Mouse (Mus musculus): ENCODE data around the gene Prpf6.

The Prpf6 gene

DNA sequence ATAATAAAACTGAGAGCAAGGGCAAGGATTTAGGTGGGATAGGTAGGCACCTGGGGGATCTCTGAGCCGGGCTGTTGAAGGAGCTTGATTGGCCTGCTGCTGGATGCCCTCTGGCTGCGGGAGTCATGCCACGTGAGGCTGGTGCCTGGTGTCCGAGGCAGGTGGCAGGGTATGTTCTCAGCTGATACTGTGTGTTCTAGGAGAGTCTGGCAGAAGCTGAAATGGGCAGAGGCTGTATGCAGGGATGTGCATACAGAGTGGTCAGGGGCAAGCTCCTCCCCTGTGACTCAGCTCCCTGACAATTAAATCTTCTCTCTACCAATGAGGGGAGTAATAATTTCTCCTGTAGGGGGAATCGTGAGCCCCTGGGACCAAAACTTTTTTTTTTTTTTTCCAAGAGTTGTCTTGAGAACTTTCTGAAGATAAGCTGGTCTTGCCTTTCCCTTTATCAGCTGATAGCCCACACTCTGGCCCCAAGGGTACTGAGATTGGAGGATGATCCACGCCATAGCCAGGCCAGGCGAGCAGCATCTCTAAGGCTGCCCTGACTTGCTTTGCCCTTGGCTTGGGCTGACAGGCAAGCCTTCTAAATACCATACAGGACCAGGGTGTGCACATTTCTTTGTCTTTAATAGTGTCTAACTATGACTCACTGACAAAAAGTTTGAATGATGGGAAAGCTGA lies 5.9 kb downstream of the Prpf6 start:
- ATAC-seq (ENCODE audit: low TSS enrichment) = no peak

- peak; percentile 38 for ATAC-seq (ENCODE audit: low TSS enrichment)
Observed at GRCm38 (mm10) chr2:181598454-181599351, 7.0 kb downstream of the Prpf6 start, which contains the start of gene Samd10. Gene Samd10, minus strand, starts transcription at chr2:181599212.

DNA sequence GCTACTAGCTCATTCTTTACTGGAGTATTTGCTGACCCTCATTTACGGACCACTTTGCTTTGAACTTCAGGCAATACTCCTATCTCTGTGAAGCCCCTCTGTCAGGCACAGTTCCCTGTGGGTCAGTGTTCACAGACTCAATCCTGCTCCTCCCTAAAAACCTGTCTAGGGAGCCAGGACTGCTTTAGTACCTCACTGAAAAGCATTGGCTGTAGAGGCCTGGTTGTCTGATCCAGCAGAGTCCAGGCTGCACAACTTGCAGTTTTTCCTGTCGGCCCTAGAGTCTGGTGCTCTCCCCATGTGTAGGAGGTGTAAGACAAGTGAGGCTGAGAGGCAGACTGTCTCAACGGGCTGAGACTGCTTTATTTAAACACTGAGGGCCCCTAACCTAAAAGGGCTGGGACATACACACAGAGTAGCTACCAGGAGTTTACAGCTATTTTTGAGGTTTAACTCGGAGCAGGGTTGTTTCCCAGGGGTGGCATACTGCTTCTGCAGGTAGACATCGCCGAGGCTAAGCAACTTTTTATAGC lies 8.6 kb downstream of the Prpf6 start:
- ATAC-seq (ENCODE audit: low TSS enrichment) = peak; percentile 21; the same call in 1 of the 2 replicates

- peak; percentile 88 for ATAC-seq (ENCODE audit: low TSS enrichment)
Observed at GRCm38 (mm10) chr2:181600828-181601750, 9.4 kb downstream of the Prpf6 start.

GRCm38 (mm10) chr2:181601751-181602145 lies 10.1 kb downstream of the Prpf6 start:
- ATAC-seq (ENCODE audit: low TSS enrichment) = no peak

GRCm38 (mm10) chr2:181602367-181602766 lies 10.7 kb downstream of the Prpf6 start:
- ATAC-seq (ENCODE audit: low TSS enrichment) = no peak

DNA sequence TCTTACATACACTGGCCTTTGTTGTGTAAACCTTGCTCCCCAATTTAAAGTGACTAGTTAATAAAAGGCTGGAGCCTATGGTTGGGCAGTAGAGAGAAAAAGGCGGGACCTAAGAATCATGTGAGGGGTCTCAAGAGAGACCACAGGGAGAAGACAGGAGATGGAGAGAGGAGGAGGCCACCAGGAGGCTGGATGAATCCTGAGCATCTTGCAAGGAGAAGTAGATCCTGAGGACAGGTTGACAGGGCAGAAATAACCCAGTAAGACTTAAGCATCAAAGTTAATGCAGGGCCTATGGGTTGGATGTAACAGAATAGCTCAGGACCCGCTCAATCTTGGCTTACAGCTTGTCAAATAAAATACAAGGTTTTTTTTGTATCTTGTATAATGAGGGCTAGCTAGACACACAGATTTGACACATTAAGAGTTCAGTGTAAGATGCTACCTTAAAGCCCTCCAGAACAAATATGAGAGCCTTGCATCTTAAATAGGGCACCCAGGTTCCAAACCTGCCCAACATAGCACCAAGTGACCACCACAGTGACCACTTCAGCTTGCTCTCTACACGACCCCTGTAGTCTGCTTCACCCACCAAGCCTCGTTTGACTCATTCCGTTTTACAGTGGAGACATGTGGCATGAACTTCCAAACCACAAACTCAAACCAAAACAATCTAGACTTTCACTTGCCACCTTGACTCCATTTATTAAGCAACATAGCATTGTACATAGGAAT lies 27.3 kb downstream of the Prpf6 start:
- ATAC-seq (ENCODE audit: low TSS enrichment) = no peak

DNA sequence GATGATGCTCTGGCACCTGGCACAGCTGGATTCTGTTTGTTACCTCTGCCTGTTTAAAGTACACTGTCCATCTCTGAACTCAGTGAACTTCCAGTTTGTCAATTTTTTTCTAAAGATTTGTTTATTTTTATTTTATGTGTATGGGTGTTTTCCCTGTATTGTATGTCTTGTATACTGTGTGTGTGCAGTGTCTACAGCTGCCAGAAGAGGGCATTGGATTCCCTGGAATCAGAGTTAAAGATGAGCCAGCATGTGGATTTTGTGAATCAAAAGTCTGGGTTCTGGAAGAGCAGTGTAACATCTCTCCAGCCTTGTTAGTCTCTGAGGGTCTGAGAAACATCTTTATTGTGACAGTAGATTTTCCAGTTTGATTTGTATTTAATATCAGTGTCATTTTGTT lies 31.7 kb downstream of the Prpf6 start:
- ATAC-seq (ENCODE audit: low TSS enrichment) = no peak

DNA sequence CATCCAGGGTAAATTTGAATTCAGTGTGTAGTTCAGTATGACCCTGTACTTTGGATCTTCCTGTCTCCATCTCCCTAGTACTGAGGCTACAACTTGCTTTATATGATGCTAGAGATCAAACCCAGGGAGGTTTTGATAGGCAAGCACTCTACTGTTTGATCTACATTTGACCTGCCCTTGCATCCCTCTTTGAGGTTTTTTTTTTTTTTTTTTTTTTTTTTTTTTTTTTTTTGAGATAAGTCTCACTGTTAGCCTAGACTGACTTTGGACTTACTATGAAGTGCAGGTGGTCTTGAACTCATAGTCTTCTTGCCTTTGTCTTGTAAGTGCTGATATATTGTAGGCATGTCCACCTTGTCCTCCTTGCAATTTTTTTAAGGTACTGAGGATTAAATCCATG lies 36.8 kb downstream of the Prpf6 start:
- no peak for ATAC-seq (ENCODE audit: low TSS enrichment)

DNA sequence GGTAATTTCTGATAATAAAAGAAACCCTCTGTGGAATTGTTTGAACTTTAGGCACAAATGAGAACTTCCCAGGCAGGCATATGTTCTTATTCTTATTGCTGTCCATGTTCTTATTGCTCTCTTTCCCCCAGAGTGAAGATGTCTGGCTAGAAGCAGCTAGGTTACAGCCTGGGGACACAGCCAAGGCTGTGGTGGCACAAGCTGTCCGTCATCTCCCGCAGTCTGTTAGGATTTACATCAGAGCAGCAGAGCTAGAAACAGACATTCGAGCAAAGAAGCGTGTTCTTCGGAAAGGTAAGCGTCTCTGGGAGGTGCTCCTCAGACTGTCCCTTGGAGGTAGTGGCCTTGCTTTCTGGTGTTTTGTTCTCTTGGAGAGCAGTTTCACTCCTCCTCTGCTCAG lies 41.0 kb downstream of the Prpf6 start:
- ATAC-seq (ENCODE audit: low TSS enrichment) = no peak

DNA sequence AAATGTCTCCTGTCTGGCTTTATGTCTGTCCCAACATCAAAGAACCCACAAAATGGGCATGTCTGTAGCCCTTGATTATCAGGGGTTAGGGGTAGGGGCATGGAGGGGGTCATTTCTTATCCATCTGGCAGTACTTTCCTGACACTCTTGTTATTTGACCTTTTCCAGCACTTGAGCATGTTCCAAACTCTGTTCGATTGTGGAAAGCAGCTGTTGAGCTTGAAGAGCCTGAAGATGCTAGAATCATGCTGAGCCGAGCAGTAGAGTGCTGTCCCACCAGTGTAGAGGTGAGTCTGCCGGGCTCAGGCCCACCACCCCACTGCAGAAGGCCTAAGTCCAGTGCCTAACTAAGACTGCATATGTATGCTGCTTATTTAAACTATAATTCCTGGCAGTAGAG lies 44.2 kb downstream of the Prpf6 start:
- no peak for ATAC-seq (ENCODE audit: low TSS enrichment)

- no peak for ATAC-seq (ENCODE audit: low TSS enrichment)
Observed at GRCm38 (mm10) chr2:181644361-181644760, 52.7 kb downstream of the Prpf6 start.

DNA sequence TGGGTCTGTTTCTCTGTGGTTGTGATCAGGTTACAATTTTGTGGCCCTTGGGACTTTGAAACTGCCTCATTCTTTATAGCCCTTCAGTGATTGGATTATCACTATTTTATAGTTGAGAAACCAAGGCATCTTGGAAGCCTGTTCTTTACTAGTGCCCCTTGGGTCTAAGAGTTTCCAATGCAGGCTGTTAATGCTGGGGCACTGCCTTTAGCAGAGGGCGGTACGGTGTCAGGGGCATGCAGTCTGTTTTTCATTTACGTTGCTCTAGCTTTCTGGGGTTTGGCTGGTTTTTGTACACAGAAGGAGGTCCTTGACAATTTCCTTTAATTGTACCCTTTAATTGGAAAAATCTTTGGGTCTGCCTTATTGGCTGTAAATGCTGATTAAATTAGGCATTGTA lies 54.0 kb downstream of the Prpf6 start:
- no peak for ATAC-seq (ENCODE audit: low TSS enrichment)

DNA sequence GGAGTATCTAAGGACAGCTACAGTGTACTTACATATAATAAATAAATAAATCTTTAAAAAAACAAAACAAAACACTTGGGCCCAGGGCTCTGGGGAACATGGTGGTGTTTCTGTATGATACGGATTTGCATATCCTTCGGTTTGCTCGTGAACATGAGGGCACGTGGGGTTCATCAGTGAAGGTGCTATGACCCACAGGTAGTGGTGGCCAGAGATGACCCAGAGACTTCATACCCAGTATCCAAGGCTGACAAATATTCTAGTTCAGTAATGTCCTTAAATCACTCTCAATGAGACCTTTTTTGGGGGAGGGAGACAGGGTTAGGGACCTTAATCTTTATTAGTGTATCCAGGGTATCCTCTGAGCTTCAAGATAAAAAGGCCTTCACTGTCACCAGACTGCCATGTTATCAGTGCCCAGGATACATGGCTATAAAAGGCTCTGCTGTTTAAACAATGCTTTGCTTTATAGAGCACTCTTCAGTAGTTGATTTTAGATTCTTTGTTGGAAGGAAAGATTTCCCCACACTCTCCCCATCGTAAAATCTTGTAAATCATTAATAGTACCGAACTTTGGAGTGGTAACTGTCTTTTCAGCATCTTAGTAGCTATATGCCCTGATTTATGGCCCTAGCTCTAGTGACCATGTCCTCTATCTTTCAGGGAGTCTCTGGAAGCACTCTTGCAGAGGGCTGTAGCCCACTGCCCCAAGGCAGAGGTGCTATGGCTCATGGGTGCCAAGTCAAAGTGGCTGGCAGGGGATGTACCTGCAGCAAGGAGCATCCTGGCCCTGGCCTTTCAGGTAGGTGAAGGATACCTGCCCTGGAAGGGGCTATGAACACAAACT lies 55.2 kb downstream of the Prpf6 start:
- ATAC-seq (ENCODE audit: low TSS enrichment) = no peak

GRCm38 (mm10) chr2:181648926-181649325 lies 57.3 kb downstream of the Prpf6 start:
- 0 out of 2 replicates have a peak, but pooled peaks have one; percentile 34 for ATAC-seq (ENCODE audit: low TSS enrichment)

DNA sequence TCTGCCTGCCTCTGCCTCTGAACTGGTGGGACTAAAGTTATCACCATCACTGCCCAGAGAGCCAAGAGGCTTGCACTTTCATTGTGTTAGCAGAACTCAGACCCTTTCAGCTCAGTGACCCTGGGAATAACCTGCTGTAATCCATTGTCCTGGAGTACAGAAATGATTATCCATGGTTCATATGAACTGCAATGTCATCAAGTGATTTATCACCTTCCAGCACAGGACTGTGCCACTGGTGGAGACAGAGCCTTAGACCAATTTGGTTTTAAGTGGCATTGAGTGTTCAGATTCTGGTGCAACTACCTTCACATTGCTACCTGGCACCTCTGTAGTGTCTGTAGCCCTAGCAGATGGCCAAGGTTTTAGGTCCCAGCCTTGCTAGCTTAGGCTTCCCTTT lies 61.4 kb downstream of the Prpf6 start:
- ATAC-seq (ENCODE audit: low TSS enrichment) = no peak

GRCm38 (mm10) chr2:181653523-181653922 lies 61.9 kb downstream of the Prpf6 start:
- no peak for ATAC-seq (ENCODE audit: low TSS enrichment)

- no peak for ATAC-seq (ENCODE audit: low TSS enrichment)
Observed at GRCm38 (mm10) chr2:181656734-181657133, 65.1 kb downstream of the Prpf6 start, which contains the start of gene Gm29797. Gene Gm29797, plus strand, starts transcription at chr2:181657034.

- no peak for ATAC-seq (ENCODE audit: low TSS enrichment)
Observed at GRCm38 (mm10) chr2:181657441-181657840, 65.8 kb downstream of the Prpf6 start.

DNA sequence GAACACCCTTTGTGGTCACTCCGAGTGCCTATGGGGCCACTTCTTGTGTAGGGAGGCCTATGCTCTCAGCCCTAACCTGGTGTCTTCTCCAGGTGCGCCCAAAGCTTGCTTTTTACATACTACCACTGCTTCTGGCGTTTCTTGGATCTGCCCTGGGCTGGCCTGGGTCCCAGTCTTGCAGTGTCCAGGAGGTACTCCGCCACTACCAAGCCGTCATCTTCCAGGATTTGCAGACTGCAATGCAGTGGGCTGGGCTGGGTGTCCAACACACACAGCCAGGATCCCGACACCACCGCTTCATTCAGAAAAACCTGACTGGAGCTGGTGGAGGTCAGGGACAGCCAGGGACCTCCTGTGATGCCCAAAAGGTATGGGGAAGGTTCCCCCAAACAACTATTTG lies 66.9 kb downstream of the Prpf6 start:
- ATAC-seq (ENCODE audit: low TSS enrichment) = no peak
